ENCODE assay signal across 8 mouse cellular contexts in genomic region chr8:121850018-121850417, GRCm38 (mm10). TPM values are rescaled to one million over a fixed set of nuclear protein-coding genes. Genes with fewer than 3 reads are reported as not detected.
A peak's percentile ranks its signal among the peaks of the same experiment; 100 is the strongest.
DNase-seq lines count a peak whose midpoint lies in the region; ATAC-seq and TF ChIP-seq lines count a peak whose summit lies in the region.

No protein-coding gene starts in this region.

- H3K9me3 ChIP-seq in liver, embryonic 13.5 days (replicated peaks), result no peaks in the 10 kb centered on the region

- 10% methylated on average over 6 of the region's 6 CpGs for WGBS in liver, embryonic 13.5 days (ENCODE audit: insufficient replicate concordance)

- peak; percentile 86 for TF ChIP-seq CTCF in gastrocnemius, adult 2 months (IDR thresholded peaks at IDR 0.05)

- ATAC-seq in liver, embryonic 13.5 days (ENCODE audit: low read depth), result 0 out of 2 replicates have a peak, but pooled peaks have one; percentile 21

- H3K9ac ChIP-seq in liver, embryonic 13.5 days, result peak overlapping the region; percentile 82

- DNase-seq in CD4-positive, CD25-positive, alpha-beta regulatory T cell, adult 2 months (ENCODE audit: low read depth, low spot score), result peak; percentile 90
- DNase-seq in ZHBTc4 (ENCODE audit: low read depth, low spot score), result peak; percentile 88
- DNase-seq in cerebellum, postnatal 4 days (ENCODE audit: low spot score in 2 of 2), result peak; percentile 59 to 75
- peak; percentile 70 for DNase-seq in gastrocnemius, adult 2 months
- peak; percentile 79 for DNase-seq in kidney, postnatal 10 days
- peak; percentile 68 for DNase-seq in liver, embryonic 13.5 days
- peak; percentile 89 for DNase-seq in retina, embryonic 14.5 days (ENCODE audit: low spot score)
- peak; percentile 72 to 76 for DNase-seq in thymus, postnatal 36 days

- no peaks in the 10 kb centered on the region for H3K27me3 ChIP-seq in liver, embryonic 13.5 days

- peaks cover 37% of the 10 kb centered on the region for H3K4me1 ChIP-seq in liver, embryonic 13.5 days (replicated peaks)

- intact Hi-C loops in gastrocnemius, adult 2 months (cut with DNase I), result loop anchor here (1.0 kb wide), 2 partner anchors 59 to 75 kb away; no protein-coding TSS in a partner anchor

- no peak overlapping the region for H3K4me3 ChIP-seq in gastrocnemius, adult 2 months
- peak overlapping the region; percentile 43 for H3K4me3 ChIP-seq in liver, embryonic 13.5 days (replicated peaks)

- no peaks in the 10 kb centered on the region for H3K36me3 ChIP-seq in liver, embryonic 13.5 days

- 0 out of 2 replicates have a peak overlapping the region, but pooled peaks have one; percentile 68 for H3K27ac ChIP-seq in gastrocnemius, adult 2 months
- H3K27ac ChIP-seq in liver, embryonic 13.5 days, result peak overlapping the region; percentile 83

- peak overlapping the region; percentile 70 for H3K4me2 ChIP-seq in liver, embryonic 13.5 days

RNA-seq across cellular contexts. Expression of gene Klhdc4, which starts 20.6 kb away (rescaled TPM):
- 10 to 100 TPM; 10.1 to 13.7 TPM for total RNA-seq in gastrocnemius, adult 2 months (2021)
- polyA plus RNA-seq in liver, embryonic 13.5 days (2015; fragmentation: Nextera tagmentation; extraction: Ambion mirVana), result 27.6 and 29.0 TPM in 2 replicates

RNA-seq across cellular contexts. Expression of gene Slc7a5, which starts 57.5 kb away (rescaled TPM):
- 1 to 10 TPM; 1.0 to 1.3 TPM for total RNA-seq in gastrocnemius, adult 2 months (2021)
- polyA plus RNA-seq in liver, embryonic 13.5 days (2015; fragmentation: Nextera tagmentation; extraction: Ambion mirVana), result 32.2 and 37.5 TPM in 2 replicates
